Mouse (Mus musculus) lung, postnatal 0 days (tissue): ENCODE measurements at regions not wholly inside any gene's neighbourhood (a gene's known extent, or its start where the extent isn't known, plus 50 kb on each side); places are given as distances from the start of the nearest gene placed in this dataset.
A peak's percentile ranks its signal among the peaks of the same experiment; 100 is the strongest.

Experiments used
- ATAC-seq: fragments of 200-750 bp; cut with Nextera tagmentation; 2 replicates; pipeline ENCODE4 v1.8.0; 2017; ENCODE audit warnings: moderate library complexity
- DNase-seq: peaks from one replicate; pipeline ENCODE4 v3.0.0-alpha.2; 2016; ENCODE audit warnings: low spot score
- H3K27ac ChIP-seq: fragments of 300-500 bp; sonication (generic); 2 replicates; pipeline ENCODE4 v1.5.1; 2014; ENCODE audit warnings: antibody characterized with exemption, mild to moderate bottlenecking, low read length, mixed read lengths
- H3K27me3 ChIP-seq: fragments of 300-500 bp; sonication (generic); replicated peaks from 2 replicates; pipeline ENCODE4 v1.6.1; 2014; ENCODE audit warnings: low read length, mixed read lengths; ENCODE audit not compliant: insufficient read depth
- H3K36me3 ChIP-seq: fragments of 300-500 bp; sonication (generic); 2 replicates; pipeline ENCODE4 v1.6.1; 2014; ENCODE audit warnings: low read length, mixed read lengths; ENCODE audit not compliant: insufficient read depth
- H3K4me1 ChIP-seq: fragments of 300-500 bp; sonication (generic); 2 replicates; pipeline ENCODE4 v1.6.1; 2014; ENCODE audit warnings: antibody characterized with exemption, low read depth, low read length, mixed read lengths; ENCODE audit not compliant: insufficient read depth
- H3K4me2 ChIP-seq: fragments of 300-500 bp; sonication (generic); replicated peaks from 2 replicates; pipeline ENCODE4 v1.6.1; 2014; ENCODE audit warnings: low read depth, mild to moderate bottlenecking, low read length, moderate library complexity, mixed read lengths
- H3K4me3 ChIP-seq: fragments of 300-500 bp; sonication (generic); 2 replicates; pipeline ENCODE4 v1.5.1; 2014; ENCODE audit warnings: low read depth, low read length
- H3K9ac ChIP-seq: fragments of 300-500 bp; sonication (generic); replicated peaks from 2 replicates; pipeline ENCODE4 v1.6.1; 2014; ENCODE audit warnings: low read depth, mild to moderate bottlenecking
- H3K9me3 ChIP-seq: fragments of 300-500 bp; sonication (generic); 2 replicates; pipeline ENCODE4 v1.6.1; 2016; ENCODE audit warnings: low read length, mixed read lengths
- CTCF ChIP-seq: IDR thresholded peaks from 2 replicates; pipeline ENCODE4 v1.5.1; 2016; ENCODE audit warnings: antibody characterized with exemption, mild to moderate bottlenecking
- EP300 ChIP-seq: IDR thresholded peaks from 2 replicates; pipeline ENCODE4 v1.6.1; 2016; ENCODE audit warnings: antibody characterized with exemption, mild to moderate bottlenecking, control low read depth
- WGBS: fragments of 180-500 bp; shearing (Covaris S2); extraction: QIAGEN DNeasy Blood & Tissue Kit; methylation state at CpG from one replicate; pipeline ENCODE4 v1.1.7; 2014; 5-methylcytosine and 5-hydroxymethylcytosine counted together

- Histone ChIP-seq H3K4me1 (no peaks in the 10 kb centered on the region), H3K27me3 (no peaks in the 10 kb centered on the region), H3K4me2 (no peak overlapping the region), H3K36me3 (no peaks in the 10 kb centered on the region), H3K9ac (no peak overlapping the region), H3K9me3 (no peaks in the 10 kb centered on the region), H3K4me3 (no peak overlapping the region), H3K27ac (no peak overlapping the region)
- TF ChIP-seq CTCF (no peak), EP300 (0 out of 2 replicates have a peak, but pooled peaks have one; percentile 11)
- no peak for ATAC-seq
- peak; percentile 47 for DNase-seq
Measured at GRCm38 (mm10) chr15:43581246-43581645, 3447.1 kb downstream of the 9330182O14Rik start.

GRCm38 (mm10) chr15:43585751-43586150 is 3451.6 kb downstream of the 9330182O14Rik start:
- Histone ChIP-seq H3K9ac (no peak overlapping the region), H3K27me3 (no peaks in the 10 kb centered on the region), H3K36me3 (no peaks in the 10 kb centered on the region), H3K4me1 (no peaks in the 10 kb centered on the region), H3K27ac (no peak overlapping the region), H3K4me3 (no peak overlapping the region), H3K9me3 (no peaks in the 10 kb centered on the region), H3K4me2 (no peak overlapping the region)
- WGBS, result 71% methylated on average over 4 of the region's 4 CpGs
- peak; percentile 28; the same call in 1 of the 2 replicates for ATAC-seq
- DNase-seq, result peak; percentile 20
- TF ChIP-seq CTCF (no peak), EP300 (no peak)

GRCm38 (mm10) chr15:43588021-43588420 is 3453.9 kb downstream of the 9330182O14Rik start:
- ATAC-seq (no peak), DNase-seq (no peak)
- Histone ChIP-seq H3K36me3 (no peaks in the 10 kb centered on the region), H3K9me3 (no peaks in the 10 kb centered on the region), H3K4me2 (no peak overlapping the region), H3K4me3 (no peak overlapping the region), H3K27me3 (no peaks in the 10 kb centered on the region), H3K27ac (no peak overlapping the region), H3K4me1 (no peaks in the 10 kb centered on the region), H3K9ac (no peak overlapping the region)
- TF ChIP-seq CTCF (no peak), EP300 (no peak)
- WGBS, result 70% methylated on average over 2 of the region's 2 CpGs

- Histone ChIP-seq H3K27ac (no peak overlapping the region), H3K4me1 (no peaks in the 10 kb centered on the region), H3K4me3 (no peak overlapping the region), H3K9me3 (no peaks in the 10 kb centered on the region), H3K27me3 (no peaks in the 10 kb centered on the region), H3K4me2 (no peak overlapping the region), H3K9ac (no peak overlapping the region), H3K36me3 (no peaks in the 10 kb centered on the region)
- TF ChIP-seq CTCF (no peak), EP300 (no peak)
- WGBS, result 83% methylated on average over 4 of the region's 4 CpGs
- no peak for DNase-seq
- ATAC-seq, result no peak
Measured at GRCm38 (mm10) chr15:43607700-43608099, 3473.5 kb downstream of the 9330182O14Rik start.

GRCm38 (mm10) chr15:43609901-43610300 is 3475.7 kb downstream of the 9330182O14Rik start:
- Histone ChIP-seq H3K4me2 (no peak overlapping the region), H3K27ac (no peak overlapping the region), H3K9me3 (no peaks in the 10 kb centered on the region), H3K27me3 (no peaks in the 10 kb centered on the region), H3K4me1 (no peaks in the 10 kb centered on the region), H3K4me3 (no peak overlapping the region), H3K36me3 (no peaks in the 10 kb centered on the region), H3K9ac (no peak overlapping the region)
- TF ChIP-seq CTCF, result no peak
- no peak for TF ChIP-seq EP300
- WGBS, result 81% methylated on average over 2 of the region's 2 CpGs
- DNase-seq (no peak), ATAC-seq (no peak)

GRCm38 (mm10) chr15:43614004-43614661 is 3480.0 kb downstream of the 9330182O14Rik start:
- 23% methylated on average over 5 of the region's 5 CpGs for WGBS
- H3K27me3 ChIP-seq, result no peaks in the 10 kb centered on the region
- H3K4me1 ChIP-seq, result no peaks in the 10 kb centered on the region
- no peak overlapping the region for H3K27ac ChIP-seq
- H3K36me3 ChIP-seq, result no peaks in the 10 kb centered on the region
- H3K9me3 ChIP-seq, result no peaks in the 10 kb centered on the region
- ATAC-seq (no peak), DNase-seq (no peak)
- TF ChIP-seq CTCF, result no peak
- TF ChIP-seq EP300, result no peak
- H3K9ac ChIP-seq, result no peak overlapping the region
- H3K4me3 ChIP-seq, result no peak overlapping the region
- H3K4me2 ChIP-seq, result no peak overlapping the region
